Mouse (Mus musculus) forebrain, embryonic 14.5 days (tissue): Measurements from ENCODE around the gene Pgpep1. TPM values are rescaled to one million over a fixed set of nuclear protein-coding genes. Genes with fewer than 3 reads are reported as not detected.
A peak's percentile ranks its signal among the peaks of the same experiment; 100 is the strongest.

Experiments
- ATAC-seq: fragments of 200-750 bp; cut with Nextera tagmentation; 2 replicates; pipeline ENCODE4 v1.8.0; 2017; ENCODE audit warnings: mild to moderate bottlenecking, moderate library complexity
- DNase-seq: peaks from one replicate; pipeline ENCODE4 v3.0.0-alpha.2; 2015; ENCODE audit warnings: low spot score
- H3K27ac ChIP-seq: fragments of 300-500 bp; sonication (generic); 2 replicates; pipeline ENCODE4 v1.5.1; 2014; ENCODE audit warnings: low read depth, mild to moderate bottlenecking, control low read depth, low read length, moderate library complexity
- H3K27me3 ChIP-seq: fragments of 300-500 bp; sonication (generic); replicated peaks from 2 replicates; pipeline ENCODE4 v1.6.1; 2014; ENCODE audit warnings: low read length, control low read depth, mixed read lengths; ENCODE audit not compliant: control insufficient read depth, insufficient read depth
- H3K36me3 ChIP-seq: fragments of 300-500 bp; sonication (generic); 2 replicates; pipeline ENCODE4 v1.6.1; 2014; ENCODE audit warnings: low read length, control low read depth; ENCODE audit not compliant: control insufficient read depth, insufficient read depth
- H3K4me1 ChIP-seq: fragments of 300-500 bp; sonication (generic); 2 replicates; pipeline ENCODE4 v1.6.1; 2014; ENCODE audit warnings: antibody characterized with exemption, low read length, control low read depth; ENCODE audit not compliant: control insufficient read depth, insufficient read depth
- H3K4me2 ChIP-seq: fragments of 300-500 bp; sonication (generic); 2 replicates; pipeline ENCODE4 v1.6.1; 2014; ENCODE audit warnings: mild to moderate bottlenecking, control low read depth, low read length
- H3K4me3 ChIP-seq: fragments of 300-500 bp; sonication (generic); 2 replicates; pipeline ENCODE4 v1.5.1; 2014; ENCODE audit warnings: low read depth, low read length, control low read depth
- H3K9ac ChIP-seq: fragments of 300-500 bp; sonication (generic); 2 replicates; pipeline ENCODE4 v1.6.1; 2014; ENCODE audit warnings: mild to moderate bottlenecking, low read length, control low read depth, moderate library complexity
- H3K9me3 ChIP-seq: fragments of 300-500 bp; sonication (generic); replicated peaks from 2 replicates; pipeline ENCODE4 v1.6.1; 2016; ENCODE audit warnings: low read length, control low read depth, mixed read lengths; ENCODE audit not compliant: control insufficient read depth
- WGBS: fragments of 180-500 bp; shearing (Covaris S2); extraction: QIAGEN DNeasy Blood & Tissue Kit; methylation state at CpG from one replicate; pipeline ENCODE4 v1.1.7; 2014; 5-methylcytosine and 5-hydroxymethylcytosine counted together
- polyA plus RNA-seq: library from polyadenylated mRNA; unstranded; fragments of >200 nt; fragmentation: Nextera tagmentation; extraction: Ambion mirVana; gene quantifications from 2 replicates; pipeline ENCODE4 v1.2.1, GENCODE M21; 2014

Gene Pgpep1
- polyA plus RNA-seq, 1 experiment from 2014 or later, result 101 TPM

DNA sequence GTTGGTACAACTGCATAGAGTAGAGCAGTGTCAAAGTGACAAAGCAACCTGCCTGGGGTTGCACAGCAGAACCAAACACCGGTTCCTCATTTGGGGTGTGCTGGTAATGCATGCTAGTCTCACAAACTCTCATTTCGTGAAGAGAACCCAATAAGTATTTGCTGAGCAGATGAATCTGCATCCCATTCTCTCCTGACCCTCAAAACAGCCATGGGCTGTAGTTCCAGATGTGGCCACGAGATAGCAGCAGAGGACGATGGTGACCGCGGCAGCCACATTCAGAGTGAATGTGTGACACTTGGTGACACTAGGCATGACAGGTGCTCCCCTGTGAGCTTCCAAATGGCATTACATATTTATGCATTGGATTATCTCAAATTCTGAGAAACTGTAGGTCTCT lies 48.3 kb downstream of the Pgpep1 start:
- Histone ChIP-seq H3K27ac (no peak overlapping the region), H3K4me2 (peak overlapping the region; percentile 85), H3K9ac (peak overlapping the region; percentile 56; the same call in 1 of the 2 replicates), H3K36me3 (no peaks in the 10 kb centered on the region), H3K27me3 (peaks cover 4% of the 10 kb centered on the region; the same call in 1 of the 2 replicates), H3K4me1 (peaks cover 33% of the 10 kb centered on the region), H3K9me3 (no peaks in the 10 kb centered on the region), H3K4me3 (peak overlapping the region; percentile 32)
- 0% methylated on average over 6 of the region's 6 CpGs for WGBS
- peak; percentile 3; the same call in 1 of the 2 replicates for ATAC-seq
- DNase-seq, result peak; percentile 87

GRCm38 (mm10) chr8:70610796-70611771 lies 49.1 kb downstream of the Pgpep1 start:
- H3K4me2 ChIP-seq, result peak overlapping the region; percentile 85
- peaks cover 34% of the 10 kb centered on the region for H3K4me1 ChIP-seq
- DNase-seq, result peak; percentile 52
- ATAC-seq, result peak; percentile 24
- whole genome bisulfite sequencing, result 1% methylated on average over 54 of the region's 54 CpGs
- peaks cover 4% of the 10 kb centered on the region; the same call in 1 of the 2 replicates for H3K27me3 ChIP-seq
- H3K9ac ChIP-seq, result peak overlapping the region; percentile 56
- peak overlapping the region; percentile 66 for H3K27ac ChIP-seq
- H3K9me3 ChIP-seq, result no peaks in the 10 kb centered on the region
- no peaks in the 10 kb centered on the region for H3K36me3 ChIP-seq
- H3K4me3 ChIP-seq, result peak overlapping the region; percentile 32

DNA sequence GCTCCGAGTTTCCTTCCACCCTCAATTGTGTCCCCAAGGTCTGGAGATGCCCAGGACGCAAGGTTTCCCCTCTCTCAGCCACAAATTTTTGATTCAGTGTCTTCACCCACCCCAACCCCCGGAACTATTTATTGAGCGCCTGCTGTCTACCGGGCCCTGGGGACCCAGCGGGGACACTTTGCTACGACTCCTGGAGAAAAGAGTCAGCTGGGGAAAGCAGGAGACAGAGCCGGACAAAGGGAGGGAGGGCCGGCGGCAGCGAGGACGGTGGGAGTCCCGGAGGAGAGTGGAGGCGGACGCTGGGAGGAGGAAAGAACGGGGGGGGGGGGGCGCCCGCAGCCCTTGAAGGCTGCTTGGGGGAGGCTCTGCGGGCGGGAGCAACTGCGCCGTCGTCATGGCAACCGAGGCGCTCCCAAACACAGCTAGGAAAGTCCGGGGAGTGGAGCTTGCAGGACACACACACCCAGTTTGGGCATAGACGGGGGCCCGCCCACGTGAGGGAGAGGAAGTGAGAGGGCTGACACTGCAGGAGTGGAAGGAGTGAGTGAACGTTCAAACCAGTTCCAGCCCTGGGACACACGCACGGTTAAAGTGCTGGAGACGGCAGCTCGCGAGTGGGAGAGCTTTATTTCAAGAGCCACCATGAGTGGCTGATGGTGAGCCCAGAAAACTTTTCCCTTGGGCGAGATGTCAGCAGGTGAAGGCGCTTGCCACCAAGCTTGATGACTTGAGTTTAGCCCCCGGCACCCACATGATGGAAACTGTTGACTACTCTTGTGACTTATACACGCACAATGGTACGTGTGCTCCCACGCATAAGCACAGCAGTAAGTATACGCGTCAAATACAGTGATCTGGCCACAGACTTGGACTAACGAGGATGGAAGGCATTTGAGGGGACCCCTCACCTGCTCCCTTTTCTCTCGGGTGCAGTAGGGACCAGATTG lies 50.1 kb downstream of the Pgpep1 start:
- WGBS, result 1% methylated on average over 43 of the region's 45 CpGs
- Histone ChIP-seq H3K36me3 (no peaks in the 10 kb centered on the region), H3K4me1 (peaks cover 34% of the 10 kb centered on the region), H3K4me3 (peak overlapping the region; percentile 31), H3K4me2 (peak overlapping the region; percentile 85), H3K9ac (peak overlapping the region; percentile 51), H3K27ac (peak overlapping the region; percentile 78), H3K9me3 (no peaks in the 10 kb centered on the region), H3K27me3 (peaks cover 4% of the 10 kb centered on the region; the same call in 1 of the 2 replicates)
- peak; percentile 41 for ATAC-seq
- DNase-seq, result peak; percentile 83

DNA sequence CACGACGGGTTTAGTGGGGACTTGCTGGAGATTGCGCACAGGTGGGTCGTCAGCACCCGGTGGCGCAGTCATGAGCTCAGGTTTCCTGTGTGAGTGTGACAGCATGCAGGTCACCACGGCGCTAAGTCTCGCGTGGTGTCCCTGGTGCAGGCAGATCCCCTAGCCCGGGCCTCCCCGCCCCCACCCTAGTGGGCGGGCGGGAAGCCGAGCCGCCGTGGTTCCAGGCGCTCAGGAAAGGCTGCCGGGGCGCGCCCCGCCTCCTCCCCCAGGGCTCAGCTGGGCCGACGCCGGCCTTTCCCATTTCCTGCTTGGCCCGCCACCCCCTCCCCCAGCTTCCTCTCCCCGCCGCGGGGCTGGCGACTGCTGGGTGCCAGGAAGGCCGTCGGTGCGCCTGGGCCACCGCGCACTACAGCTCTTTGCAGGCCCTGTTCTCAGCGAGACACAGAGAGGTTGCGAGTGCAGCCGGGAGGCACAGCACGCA lies 50.8 kb downstream of the Pgpep1 start:
- Histone ChIP-seq H3K36me3 (no peaks in the 10 kb centered on the region), H3K9me3 (no peaks in the 10 kb centered on the region), H3K27me3 (peaks cover 4% of the 10 kb centered on the region; the same call in 1 of the 2 replicates), H3K27ac (peak overlapping the region; percentile 78), H3K4me3 (peak overlapping the region; percentile 31), H3K4me1 (peaks cover 34% of the 10 kb centered on the region), H3K9ac (peak overlapping the region; percentile 51), H3K4me2 (peak overlapping the region; percentile 85)
- peak; percentile 40 for ATAC-seq
- peak; percentile 66 for DNase-seq
- WGBS, result 2% methylated on average over 33 of the region's 39 CpGs

- Histone ChIP-seq H3K4me2 (peak within 1 kb of the TSS; percentile 85), H3K4me1 (peaks cover 34% of the 10 kb centered on the region), H3K27ac (peak within 1 kb of the TSS; percentile 78), H3K27me3 (peaks cover 4% of the 10 kb centered on the region; the same call in 1 of the 2 replicates), H3K9ac (peak within 1 kb of the TSS; percentile 92), H3K9me3 (no peaks in the 10 kb centered on the region), H3K36me3 (no peaks in the 10 kb centered on the region), H3K4me3 (peak within 1 kb of the TSS; percentile 77)
- DNase-seq, result no peak
- 5% methylated on average over 26 of the region's 26 CpGs for WGBS
- 0 out of 2 replicates have a peak, but pooled peaks have one; percentile 0 for ATAC-seq
Observed at GRCm38 (mm10) chr8:70608749-70609367, 51.3 kb downstream of the Pgpep1 start, which contains the start of gene Ssbp4. TSS of gene Ssbp4 (minus strand) at chr8:70608872.

- 3% methylated on average over 63 of the region's 84 CpGs for WGBS
- no peaks in the 10 kb centered on the region for H3K36me3 ChIP-seq
- peak; percentile 68 for DNase-seq
- peak overlapping the region; percentile 92 for H3K9ac ChIP-seq
- ATAC-seq, result 0 out of 2 replicates have a peak, but pooled peaks have one; percentile 7
- peaks cover 4% of the 10 kb centered on the region; the same call in 1 of the 2 replicates for H3K27me3 ChIP-seq
- H3K4me2 ChIP-seq, result peak overlapping the region; percentile 85
- no peaks in the 10 kb centered on the region for H3K9me3 ChIP-seq
- H3K27ac ChIP-seq, result peak overlapping the region; percentile 44; the same call in 1 of the 2 replicates
- H3K4me3 ChIP-seq, result peak overlapping the region; percentile 77
- H3K4me1 ChIP-seq, result peaks cover 34% of the 10 kb centered on the region
Observed at GRCm38 (mm10) chr8:70607898-70608748, 52.1 kb downstream of the Pgpep1 start.

DNA sequence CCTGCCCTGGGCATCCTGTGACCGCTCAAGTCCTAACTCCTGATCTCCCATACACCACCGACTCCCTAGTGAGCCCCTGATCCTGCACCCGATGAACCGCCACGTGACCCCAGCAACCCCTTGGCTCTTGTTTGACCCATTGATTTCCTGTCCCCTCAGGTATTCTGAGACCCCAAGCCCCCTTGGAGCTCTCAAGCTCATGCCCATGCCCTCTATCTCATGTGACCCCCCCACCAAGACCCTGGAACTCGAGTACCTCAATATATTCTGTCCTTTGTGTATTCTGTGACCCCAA lies 52.6 kb downstream of the Pgpep1 start:
- H3K36me3 ChIP-seq, result peaks cover 4% of the 10 kb centered on the region; the same call in 1 of the 2 replicates
- WGBS, result 30% methylated on average over 6 of the region's 6 CpGs
- peak overlapping the region; percentile 92 for H3K9ac ChIP-seq
- peak overlapping the region; percentile 44; the same call in 1 of the 2 replicates for H3K27ac ChIP-seq
- no peak for ATAC-seq
- DNase-seq, result no peak
- H3K4me1 ChIP-seq, result peaks cover 34% of the 10 kb centered on the region
- H3K4me2 ChIP-seq, result peak overlapping the region; percentile 85
- H3K4me3 ChIP-seq, result peak overlapping the region; percentile 77
- peaks cover 4% of the 10 kb centered on the region; the same call in 1 of the 2 replicates for H3K27me3 ChIP-seq
- H3K9me3 ChIP-seq, result no peaks in the 10 kb centered on the region
